Mouse (Mus musculus): ENCODE data around the gene Ccdc43. TPM values are rescaled to one million over a fixed set of nuclear protein-coding genes. Genes with fewer than 3 reads are reported as not detected.

Ccdc43 gene
- polyA plus RNA-seq, 1 experiment, result 25.6 TPM

- TF ChIP-seq POLR2A (IDR thresholded peaks at IDR 0.05; ENCODE audit: low read depth, low read length), result no peak
- peak; percentile 31; the same call in 1 of the 2 replicates for TF ChIP-seq CTCF (IDR thresholded peaks at IDR 0.05; ENCODE audit: borderline replicate concordance, insufficient read depth, low read length)
- Histone ChIP-seq H3K27ac (ENCODE audit: insufficient read depth, low read length) (no peak overlapping the region), H3K4me3 (ENCODE audit: insufficient read depth, low read length) (no peak overlapping the region), H3K4me1 (ENCODE audit: control insufficient read depth, insufficient read depth, low read length) (no peaks in the 10 kb centered on the region)
Measured at GRCm38 (mm10) chr11:102690162-102690561, 7.4 kb downstream of the Ccdc43 start.

- H3K27ac ChIP-seq (ENCODE audit: insufficient read depth, low read length), result no peak overlapping the region
- no peak overlapping the region for H3K4me3 ChIP-seq (ENCODE audit: insufficient read depth, low read length)
Measured at GRCm38 (mm10) chr11:102665637-102666435, 31.7 kb downstream of the Ccdc43 start.

GRCm38 (mm10) chr11:102665151-102665550 is 32.4 kb downstream of the Ccdc43 start:
- Histone ChIP-seq H3K27ac (ENCODE audit: insufficient read depth, low read length) (no peak overlapping the region), H3K4me1 (ENCODE audit: control insufficient read depth, insufficient read depth, low read length) (no peaks in the 10 kb centered on the region), H3K4me3 (ENCODE audit: insufficient read depth, low read length) (no peak overlapping the region)
- TF ChIP-seq POLR2A (IDR thresholded peaks at IDR 0.05; ENCODE audit: low read depth, low read length) (no peak), CTCF (IDR thresholded peaks at IDR 0.05; ENCODE audit: borderline replicate concordance, insufficient read depth, low read length) (no peak)

More at GRCm38 (mm10) chr11:102665637-102666435, 31.7 kb downstream of the Ccdc43 start:
- no peaks in the 10 kb centered on the region for H3K4me1 ChIP-seq (ENCODE audit: control insufficient read depth, insufficient read depth, low read length)
- TF ChIP-seq POLR2A (IDR thresholded peaks at IDR 0.05; ENCODE audit: low read depth, low read length) (no peak), CTCF (IDR thresholded peaks at IDR 0.05; ENCODE audit: borderline replicate concordance, insufficient read depth, low read length) (no peak)

GRCm38 (mm10) chr11:102663416-102663815 is 34.2 kb downstream of the Ccdc43 start, which contains the start of gene Meioc:
Gene Meioc (plus strand): TSS chr11:102663716.
- Histone ChIP-seq H3K4me3 (ENCODE audit: insufficient read depth, low read length) (no peak within 1 kb of the TSS), H3K27ac (ENCODE audit: insufficient read depth, low read length) (no peak within 1 kb of the TSS), H3K4me1 (ENCODE audit: control insufficient read depth, insufficient read depth, low read length) (no peaks in the 10 kb centered on the region)
- TF ChIP-seq CTCF (IDR thresholded peaks at IDR 0.05; ENCODE audit: borderline replicate concordance, insufficient read depth, low read length) (no peak), POLR2A (IDR thresholded peaks at IDR 0.05; ENCODE audit: low read depth, low read length) (no peak)

GRCm38 (mm10) chr11:102656931-102657330 is 40.7 kb downstream of the Ccdc43 start:
- Histone ChIP-seq H3K27ac (ENCODE audit: insufficient read depth, low read length) (no peak overlapping the region), H3K4me3 (ENCODE audit: insufficient read depth, low read length) (no peak overlapping the region), H3K4me1 (ENCODE audit: control insufficient read depth, insufficient read depth, low read length) (peaks cover 8% of the 10 kb centered on the region; the same call in 1 of the 2 replicates)
- no peak for TF ChIP-seq POLR2A (IDR thresholded peaks at IDR 0.05; ENCODE audit: low read depth, low read length)
- TF ChIP-seq CTCF (IDR thresholded peaks at IDR 0.05; ENCODE audit: borderline replicate concordance, insufficient read depth, low read length), result no peak

- Histone ChIP-seq H3K4me1 (ENCODE audit: control insufficient read depth, insufficient read depth, low read length) (peaks cover 8% of the 10 kb centered on the region; the same call in 1 of the 2 replicates), H3K27ac (ENCODE audit: insufficient read depth, low read length) (peak overlapping the region; percentile 23), H3K4me3 (ENCODE audit: insufficient read depth, low read length) (no peak overlapping the region)
- TF ChIP-seq CTCF (IDR thresholded peaks at IDR 0.05; ENCODE audit: borderline replicate concordance, insufficient read depth, low read length) (no peak), POLR2A (IDR thresholded peaks at IDR 0.05; ENCODE audit: low read depth, low read length) (no peak)
Measured at GRCm38 (mm10) chr11:102656326-102656926, 41.2 kb downstream of the Ccdc43 start.

GRCm38 (mm10) chr11:102655888-102656287 is 41.7 kb downstream of the Ccdc43 start:
- peak overlapping the region; percentile 42; the same call in 1 of the 2 replicates for H3K27ac ChIP-seq (ENCODE audit: insufficient read depth, low read length)
- no peak overlapping the region for H3K4me3 ChIP-seq (ENCODE audit: insufficient read depth, low read length)
- TF ChIP-seq CTCF (IDR thresholded peaks at IDR 0.05; ENCODE audit: borderline replicate concordance, insufficient read depth, low read length) (no peak), POLR2A (IDR thresholded peaks at IDR 0.05; ENCODE audit: low read depth, low read length) (no peak)
- H3K4me1 ChIP-seq (ENCODE audit: control insufficient read depth, insufficient read depth, low read length), result peaks cover 8% of the 10 kb centered on the region; the same call in 1 of the 2 replicates

- H3K27ac ChIP-seq (ENCODE audit: insufficient read depth, low read length), result no peak overlapping the region
- TF ChIP-seq POLR2A (IDR thresholded peaks at IDR 0.05; ENCODE audit: low read depth, low read length) (no peak), CTCF (IDR thresholded peaks at IDR 0.05; ENCODE audit: borderline replicate concordance, insufficient read depth, low read length) (no peak)
- peaks cover 8% of the 10 kb centered on the region; the same call in 1 of the 2 replicates for H3K4me1 ChIP-seq (ENCODE audit: control insufficient read depth, insufficient read depth, low read length)
- no peak overlapping the region for H3K4me3 ChIP-seq (ENCODE audit: insufficient read depth, low read length)
Measured at GRCm38 (mm10) chr11:102652844-102653243, 44.7 kb downstream of the Ccdc43 start.

- Histone ChIP-seq H3K4me3 (ENCODE audit: insufficient read depth, low read length) (no peak overlapping the region), H3K27ac (ENCODE audit: insufficient read depth, low read length) (no peak overlapping the region), H3K4me1 (ENCODE audit: control insufficient read depth, insufficient read depth, low read length) (peaks cover 7% of the 10 kb centered on the region; the same call in 1 of the 2 replicates)
- TF ChIP-seq POLR2A (IDR thresholded peaks at IDR 0.05; ENCODE audit: low read depth, low read length) (no peak), CTCF (IDR thresholded peaks at IDR 0.05; ENCODE audit: borderline replicate concordance, insufficient read depth, low read length) (peak; percentile 79)
Measured at GRCm38 (mm10) chr11:102651381-102651780, 46.2 kb downstream of the Ccdc43 start.

- TF ChIP-seq POLR2A (IDR thresholded peaks at IDR 0.05; ENCODE audit: low read depth, low read length) (no peak), CTCF (IDR thresholded peaks at IDR 0.05; ENCODE audit: borderline replicate concordance, insufficient read depth, low read length) (no peak)
- H3K27ac ChIP-seq (ENCODE audit: insufficient read depth, low read length), result no peak overlapping the region
Measured at GRCm38 (mm10) chr11:102647885-102648284, 49.7 kb downstream of the Ccdc43 start.

More at GRCm38 (mm10) chr11:102647885-102648284, 49.7 kb downstream of the Ccdc43 start:
- Histone ChIP-seq H3K4me3 (ENCODE audit: insufficient read depth, low read length) (no peak overlapping the region), H3K4me1 (ENCODE audit: control insufficient read depth, insufficient read depth, low read length) (peaks cover 5% of the 10 kb centered on the region; the same call in 1 of the 2 replicates)

Data from embryonic fibroblast, embryonic 13.5 days (primary cell).